Mouse (Mus musculus): ENCODE measurements around the gene Umps.
A peak's percentile ranks its signal among the peaks of the same experiment; 100 is the strongest.

Umps gene

GRCm38 (mm10) chr16:33930785-33931184 lies 36.1 kb downstream of the Umps start:
- DNase-seq (ENCODE audit: low spot score): peak; percentile 31

GRCm38 (mm10) chr16:33928788-33929462 lies 37.9 kb downstream of the Umps start:
- DNase-seq (ENCODE audit: low spot score): no peak

GRCm38 (mm10) chr16:33927263-33927824 lies 39.5 kb downstream of the Umps start:
- DNase-seq (ENCODE audit: low spot score): no peak

- no peak for DNase-seq (ENCODE audit: low spot score)
These were observed 43.1 kb downstream of the Umps start for GRCm38 (mm10) chr16:33923758-33924157.

GRCm38 (mm10) chr16:33923001-33923316 lies 43.9 kb downstream of the Umps start:
- DNase-seq (ENCODE audit: low spot score): no peak

- DNase-seq (ENCODE audit: low spot score): no peak
These were observed 44.5 kb downstream of the Umps start for GRCm38 (mm10) chr16:33922111-33923000.

GRCm38 (mm10) chr16:33921514-33921913 lies 45.3 kb downstream of the Umps start:
- DNase-seq (ENCODE audit: low spot score): no peak

- no peak for DNase-seq (ENCODE audit: low spot score)
These were observed 48.9 kb downstream of the Umps start for GRCm38 (mm10) chr16:33917926-33918325.

GRCm38 (mm10) chr16:33917390-33917789 lies 49.4 kb downstream of the Umps start:
- no peak for DNase-seq (ENCODE audit: low spot score)

GRCm38 (mm10) chr16:33916473-33917251 lies 50.2 kb downstream of the Umps start:
- peak; percentile 54 for DNase-seq (ENCODE audit: low spot score)

- no peak for DNase-seq (ENCODE audit: low spot score)
These were observed 51.8 kb downstream of the Umps start for GRCm38 (mm10) chr16:33914997-33915396.

- no peak for DNase-seq (ENCODE audit: low spot score)
These were observed 58.6 kb downstream of the Umps start for GRCm38 (mm10) chr16:33908239-33908638.
